Mouse (Mus musculus) liver, embryonic 14.5 days (tissue): ENCODE data around the gene Fbxo33. TPM values are rescaled to one million over a fixed set of nuclear protein-coding genes. Genes with fewer than 3 reads are reported as not detected.

Source experiments
- ATAC-seq: fragments of 200-750 bp; cut with Nextera tagmentation; 2 replicates; pipeline ENCODE4 v1.8.0; 2017; ENCODE audit warnings: moderate number of reproducible peaks, mild to moderate bottlenecking, moderate library complexity; ENCODE audit not compliant: insufficient read depth
- DNase-seq, 3 experiments: peaks; one replicate each; pipeline ENCODE4 v3.0.0-alpha.2; 2012 to 2013; ENCODE audit warnings: low read depth in 3 of 3, low spot score in 3 of 3
- H3K27ac ChIP-seq: fragments of 300-500 bp; sonication (generic); 2 replicates; pipeline ENCODE4 v1.5.1; 2014; ENCODE audit warnings: moderate library complexity, mild to moderate bottlenecking, control low read depth, inconsistent platforms
- H3K27me3 ChIP-seq: fragments of 300-500 bp; sonication (generic); 2 replicates; pipeline ENCODE4 v1.6.1; 2014; ENCODE audit warnings: mild to moderate bottlenecking, low read length, moderate library complexity; ENCODE audit not compliant: control insufficient read depth, insufficient read depth
- H3K36me3 ChIP-seq: fragments of 300-500 bp; sonication (generic); replicated peaks from 2 replicates; pipeline ENCODE4 v1.6.1; 2014; ENCODE audit warnings: low read depth; ENCODE audit not compliant: control insufficient read depth, insufficient read depth
- H3K4me1 ChIP-seq, 2 experiments: fragments of 200-500 bp in 1 of 2; fragments of 300-500 bp in 1 of 2; sonication (generic) in 1 of 2; replicated peaks; 2 replicates each; pipeline ENCODE4 v1.6.1; 2012 to 2014; ENCODE audit warnings: antibody characterized with exemption in 1 of 2, inconsistent platforms in 1 of 2, low read length in 1 of 2; ENCODE audit not compliant: control insufficient read depth in 2 of 2, insufficient read depth in 2 of 2
- H3K4me2 ChIP-seq: fragments of 300-500 bp; sonication (generic); 2 replicates; pipeline ENCODE4 v1.6.1; 2014; ENCODE audit warnings: low read depth, mild to moderate bottlenecking, control low read depth, moderate library complexity
- H3K4me3 ChIP-seq, 2 experiments: fragments of 200-500 bp in 1 of 2; fragments of 300-500 bp in 1 of 2; sonication (generic) in 1 of 2; 2 replicates each; pipeline ENCODE4 v1.5.1; 2012 to 2014; ENCODE audit warnings: low read depth in 2 of 2, low read length in 2 of 2, mild to moderate bottlenecking in 2 of 2, control low read depth in 1 of 2, inconsistent platforms in 1 of 2, moderate library complexity in 1 of 2; ENCODE audit not compliant: insufficient read depth in 1 of 2
- H3K9ac ChIP-seq: fragments of 300-500 bp; sonication (generic); replicated peaks from 2 replicates; pipeline ENCODE4 v1.6.1; 2014; ENCODE audit warnings: mild to moderate bottlenecking, control low read depth, moderate library complexity
- H3K9me3 ChIP-seq: fragments of 300-500 bp; sonication (generic); 2 replicates; pipeline ENCODE4 v1.6.1; 2016; ENCODE audit warnings: low read length, mixed read lengths; ENCODE audit not compliant: control insufficient read depth
- CTCF ChIP-seq: IDR thresholded peaks from 2 replicates; pipeline ENCODE4 v1.5.1; 2016; ENCODE audit warnings: antibody characterized with exemption, low read depth, control low read depth
- EP300 ChIP-seq: IDR thresholded peaks from 2 replicates; pipeline ENCODE4 v1.6.1; 2016; ENCODE audit warnings: antibody characterized with exemption, low read depth
- WGBS: fragments of 180-500 bp; shearing (Covaris S2); extraction: QIAGEN DNeasy Blood & Tissue Kit; methylation state at CpG from one replicate; pipeline ENCODE4 v1.1.7; 2014; ENCODE audit not compliant: insufficient replicate concordance; 5-methylcytosine and 5-hydroxymethylcytosine counted together
- polyA plus RNA-seq, 2 experiments: library from polyadenylated mRNA; depleted of rRNA in 1 of 2; stranded (reverse) in 1 of 2; unstranded in 1 of 2; fragments of >200 nt; fragmentation: Nextera tagmentation in 1 of 2; extraction: Ambion mirVana in 1 of 2; gene quantifications; 2 replicates each; pipeline versions ENCODE4 v1.2.1 to v1.2.3; 2012 to 2014

Fbxo33 gene
- polyA plus RNA-seq, 2 experiments: 7.7 to 11.1 TPM

- H3K4me2 ChIP-seq: no peak overlapping the region
- no peaks in the 10 kb centered on the region for H3K27me3 ChIP-seq
- DNase-seq (no peak), ATAC-seq (no peak)
- H3K9ac ChIP-seq: no peak overlapping the region
- no peak for TF ChIP-seq CTCF
- TF ChIP-seq EP300: no peak
- no peaks in the 10 kb centered on the region for H3K9me3 ChIP-seq
- H3K36me3 ChIP-seq: no peaks in the 10 kb centered on the region
- 71% methylated on average over 5 of the region's 5 CpGs for WGBS
- no peak overlapping the region for H3K4me3 ChIP-seq
- no peak overlapping the region for H3K27ac ChIP-seq
- H3K4me1 ChIP-seq: no peaks in the 10 kb centered on the region
Observed at GRCm38 (mm10) chr12:59228401-59228800, 8.9 kb upstream of the Fbxo33 start.

- peak; percentile 30 for ATAC-seq
- WGBS: under 1% methylated on average over 65 of the region's 69 CpGs
Observed at GRCm38 (mm10) chr12:59218640-59219321, 744 bp downstream of the Fbxo33 start.

GRCm38 (mm10) chr12:59217331-59217730, 2.2 kb downstream of the Fbxo33 start:
- peak overlapping the region; percentile 82 for H3K4me2 ChIP-seq
- no peak overlapping the region for H3K27ac ChIP-seq
- DNase-seq (no peak), ATAC-seq (no peak)
- no peaks in the 10 kb centered on the region for H3K27me3 ChIP-seq
- peaks cover 8 to 12% of the 10 kb centered on the region in 2 experiments; a peak in 3 of 4 replicates for H3K4me1 ChIP-seq
- TF ChIP-seq EP300 (no peak), CTCF (no peak)
- no peak overlapping the region for H3K9ac ChIP-seq
- no peaks in the 10 kb centered on the region for H3K36me3 ChIP-seq
- no peaks in the 10 kb centered on the region for H3K9me3 ChIP-seq
- peak overlapping the region; percentile 9 to 97; a peak in 3 of 4 replicates for H3K4me3 ChIP-seq
- 66% methylated on average over 3 of the region's 3 CpGs for WGBS

More at GRCm38 (mm10) chr12:59218640-59219321, 744 bp downstream of the Fbxo33 start:
- DNase-seq: peak in 2 of 3 experiments; percentile 17 to 34
- Histone ChIP-seq H3K27ac (peak overlapping the region; percentile 93), H3K27me3 (no peaks in the 10 kb centered on the region), H3K9ac (peak overlapping the region; percentile 91), H3K4me3 (peak overlapping the region; percentile 87 to 97), H3K9me3 (no peaks in the 10 kb centered on the region), H3K36me3 (no peaks in the 10 kb centered on the region), H3K4me2 (peak overlapping the region; percentile 82), H3K4me1 (peaks cover 8 to 12% of the 10 kb centered on the region in 2 experiments; a peak in 3 of 4 replicates)
- TF ChIP-seq CTCF: no peak
- TF ChIP-seq EP300: no peak

GRCm38 (mm10) chr12:59216676-59217266, 2.8 kb downstream of the Fbxo33 start:
- H3K27ac ChIP-seq: no peak overlapping the region
- H3K4me2 ChIP-seq: peak overlapping the region; percentile 82
- no peaks in the 10 kb centered on the region for H3K27me3 ChIP-seq
- no peak for TF ChIP-seq CTCF
- no peak for TF ChIP-seq EP300
- WGBS: 45% methylated on average over 6 of the region's 6 CpGs
- H3K36me3 ChIP-seq: no peaks in the 10 kb centered on the region
- H3K9ac ChIP-seq: no peak overlapping the region
- H3K4me1 ChIP-seq: peaks cover 8 to 12% of the 10 kb centered on the region in 2 experiments; a peak in 3 of 4 replicates
- H3K4me3 ChIP-seq: no peak overlapping the region; a peak in 1 of 4 replicates
- no peaks in the 10 kb centered on the region for H3K9me3 ChIP-seq
- ATAC-seq: no peak
- DNase-seq: no peak

- ATAC-seq (no peak), DNase-seq (no peak)
- Histone ChIP-seq H3K4me2 (no peak overlapping the region), H3K9me3 (no peaks in the 10 kb centered on the region), H3K4me1 (peaks cover 8 to 12% of the 10 kb centered on the region in 2 experiments; a peak in 3 of 4 replicates), H3K27ac (no peak overlapping the region), H3K36me3 (peaks cover 2% of the 10 kb centered on the region; the same call in 1 of the 2 replicates), H3K4me3 (no peak overlapping the region), H3K9ac (no peak overlapping the region), H3K27me3 (no peaks in the 10 kb centered on the region)
- WGBS: 67% methylated on average over 4 of the region's 4 CpGs
- no peak for TF ChIP-seq CTCF
- TF ChIP-seq EP300: no peak
Observed at GRCm38 (mm10) chr12:59216176-59216575, 3.3 kb downstream of the Fbxo33 start.
